Mouse (Mus musculus) telencephalon, adult 2 months (tissue): ENCODE data around the gene Trappc6a.

ENCODE experiments used
- DNase-seq: peaks from one replicate; pipeline ENCODE4 v3.0.0-alpha.2; 2011; ENCODE audit warnings: low read depth, low spot score

Gene Trappc6a

GRCm38 (mm10) chr7:19523757-19524419 is 15.7 kb downstream of the Trappc6a start:
- DNase-seq: peak; percentile 21

DNA sequence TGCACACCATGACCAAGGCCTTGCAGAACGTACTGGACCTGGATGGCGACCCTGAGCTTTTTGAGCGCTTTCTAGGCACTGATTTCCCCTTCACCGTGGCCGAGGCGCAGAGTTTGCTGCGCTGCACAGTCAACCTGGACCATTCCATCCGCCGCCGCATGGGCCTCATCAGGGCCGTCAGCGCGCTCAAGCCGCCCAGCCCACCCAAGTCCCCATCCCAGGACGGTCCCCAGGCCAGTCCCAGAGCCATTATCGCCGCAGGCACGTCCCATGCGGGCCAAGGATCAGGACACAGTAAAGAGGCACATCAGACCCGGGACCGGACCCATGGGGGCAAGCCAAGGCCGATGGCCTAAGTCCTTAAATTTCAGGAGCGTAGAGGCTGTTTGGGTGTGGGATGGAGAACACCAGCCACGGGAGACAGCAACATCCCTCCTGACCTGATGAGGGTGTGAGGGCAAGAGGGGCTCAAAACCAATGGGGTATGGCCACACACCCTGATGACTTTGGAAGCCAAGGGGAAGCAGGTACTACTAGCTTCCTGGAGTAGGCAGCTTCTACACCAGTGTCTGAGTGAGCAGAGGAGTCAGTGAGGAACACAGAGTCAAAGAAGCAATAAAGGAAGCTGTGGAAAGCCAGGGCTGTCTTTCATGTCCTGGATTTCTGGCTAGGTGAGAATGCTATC is 16.4 kb downstream of the Trappc6a start:
- no peak for DNase-seq

- DNase-seq: no peak
These were observed 16.9 kb downstream of the Trappc6a start for GRCm38 (mm10) chr7:19525105-19525481.

- DNase-seq: no peak
These were observed 22.9 kb downstream of the Trappc6a start for GRCm38 (mm10) chr7:19531077-19531476.

- no peak for DNase-seq
These were observed 24.0 kb downstream of the Trappc6a start for GRCm38 (mm10) chr7:19532240-19532639.

DNA sequence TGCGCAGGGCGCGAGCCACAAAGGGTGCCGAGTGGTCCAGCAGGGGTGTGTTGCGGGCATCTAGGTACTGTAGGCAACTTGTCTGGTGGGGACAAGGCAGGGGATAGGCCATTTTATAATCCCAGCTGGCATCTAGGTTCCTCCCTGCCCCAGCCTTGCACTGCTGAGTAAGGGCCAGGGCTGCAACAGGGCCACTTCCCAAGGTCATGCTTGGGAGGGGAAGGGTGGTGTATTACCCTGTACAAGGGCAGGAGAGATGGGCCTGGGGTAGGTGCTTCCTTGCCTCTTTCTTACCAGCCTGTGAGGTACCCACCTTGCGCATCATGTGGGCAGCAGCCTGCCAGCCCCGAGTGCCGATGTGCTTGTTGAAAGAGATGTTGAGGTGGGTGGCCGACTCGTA is 26.5 kb downstream of the Trappc6a start:
- no peak for DNase-seq

DNA sequence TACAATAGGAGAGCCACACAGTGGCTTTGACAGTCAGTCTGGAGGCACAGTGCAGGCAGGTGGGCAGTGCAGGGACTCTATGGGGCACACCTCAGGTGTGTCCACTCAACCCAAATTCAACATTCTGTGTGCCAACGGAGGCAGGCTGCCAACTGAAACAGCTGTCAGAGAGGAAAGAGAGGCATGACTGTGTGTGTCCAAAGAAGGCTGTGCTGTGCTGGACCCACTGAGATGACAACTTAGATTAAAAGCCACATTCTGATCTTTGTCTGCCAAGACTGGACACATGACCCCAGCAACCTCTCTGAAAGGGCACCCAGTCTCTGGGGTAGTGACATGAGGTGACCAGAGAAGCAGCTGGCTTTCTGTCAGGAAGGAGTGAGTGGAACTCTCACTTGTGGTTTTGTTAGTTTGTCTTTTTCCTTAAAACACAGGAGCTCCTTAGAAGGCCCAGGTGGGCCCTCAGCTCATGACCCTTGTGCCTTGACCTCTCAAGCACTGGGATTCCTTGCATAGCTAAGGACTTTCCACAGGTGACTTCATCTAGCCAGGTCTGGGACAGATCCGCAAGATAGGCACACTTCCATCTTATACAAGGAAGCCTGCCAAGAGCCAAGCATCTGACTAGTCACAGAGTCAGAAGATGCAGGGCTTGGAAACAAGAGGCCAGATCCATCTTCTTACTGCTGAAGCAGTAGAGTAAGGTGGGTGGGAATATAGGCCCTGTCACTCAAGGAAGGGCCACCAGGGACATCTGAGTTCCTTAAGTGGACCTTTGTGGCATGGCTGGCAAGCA is 32.8 kb downstream of the Trappc6a start:
- DNase-seq: no peak

DNA sequence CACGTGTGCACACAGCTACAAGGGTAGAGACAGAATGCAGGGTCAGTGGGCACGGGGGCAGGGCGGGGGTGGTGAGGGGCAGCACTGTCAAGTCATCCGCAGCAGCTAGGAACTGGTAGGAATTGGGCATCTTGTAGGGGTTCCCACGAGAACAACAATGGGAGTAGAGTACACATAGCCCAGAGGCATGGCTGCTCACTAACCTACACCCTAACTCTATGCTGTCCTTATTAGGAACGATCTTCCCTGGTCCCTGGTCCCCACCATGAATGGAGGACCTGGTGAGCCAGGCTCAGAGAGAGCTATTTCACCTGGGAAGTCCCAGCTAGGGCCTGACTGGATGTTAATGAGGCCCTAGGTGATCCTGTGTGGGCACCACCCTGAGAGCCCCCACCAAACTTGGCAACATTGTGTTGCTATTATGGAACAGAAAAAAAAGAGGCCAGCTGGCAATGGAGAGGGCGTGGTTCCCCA is 33.5 kb downstream of the Trappc6a start:
- DNase-seq: no peak

GRCm38 (mm10) chr7:19542155-19542691 is 34.0 kb downstream of the Trappc6a start:
- DNase-seq: no peak

GRCm38 (mm10) chr7:19543584-19543983 is 35.4 kb downstream of the Trappc6a start:
- no peak for DNase-seq

DNA sequence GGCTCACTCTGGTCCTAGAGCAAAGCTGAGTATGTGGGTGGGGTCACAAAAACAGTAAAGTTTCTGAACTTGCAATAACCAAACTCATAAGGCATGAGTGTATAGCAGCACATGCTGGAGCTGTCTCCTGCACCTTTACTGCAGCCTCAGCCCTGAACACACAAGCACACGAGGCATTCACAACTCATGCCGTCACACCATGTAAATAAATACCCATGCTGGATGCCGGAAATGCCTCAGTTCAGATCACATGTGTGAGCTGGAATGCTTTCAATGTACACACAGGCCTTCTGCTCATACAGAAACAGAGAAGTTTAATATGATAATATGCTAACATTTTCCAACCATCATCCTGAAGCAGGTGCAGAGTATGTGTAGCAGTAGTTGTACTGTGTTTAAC is 37.8 kb downstream of the Trappc6a start:
- DNase-seq: no peak

GRCm38 (mm10) chr7:19547344-19547969 is 39.3 kb downstream of the Trappc6a start:
- DNase-seq: no peak

DNA sequence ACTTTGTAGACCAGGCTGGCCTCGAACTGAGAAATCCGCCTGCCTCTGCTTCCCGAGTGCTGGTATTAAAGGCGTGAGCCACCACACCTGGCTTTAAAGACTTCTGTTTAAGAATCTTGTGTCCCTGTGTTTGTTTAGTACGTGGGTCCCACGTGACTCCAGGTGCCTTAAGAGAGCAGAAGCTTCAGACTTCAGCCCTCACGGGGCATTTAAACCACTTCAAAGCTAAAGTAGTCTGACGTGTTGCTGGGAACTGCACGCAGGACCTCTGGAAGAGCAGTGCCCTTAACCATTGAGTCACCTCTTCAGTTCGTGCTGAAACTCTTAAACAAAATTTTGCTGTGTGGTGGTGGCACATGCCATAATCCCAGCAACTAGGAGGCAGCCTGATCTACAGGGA is 41.2 kb downstream of the Trappc6a start:
- DNase-seq: no peak

GRCm38 (mm10) chr7:19551634-19552033 is 43.4 kb downstream of the Trappc6a start:
- DNase-seq: no peak

DNA sequence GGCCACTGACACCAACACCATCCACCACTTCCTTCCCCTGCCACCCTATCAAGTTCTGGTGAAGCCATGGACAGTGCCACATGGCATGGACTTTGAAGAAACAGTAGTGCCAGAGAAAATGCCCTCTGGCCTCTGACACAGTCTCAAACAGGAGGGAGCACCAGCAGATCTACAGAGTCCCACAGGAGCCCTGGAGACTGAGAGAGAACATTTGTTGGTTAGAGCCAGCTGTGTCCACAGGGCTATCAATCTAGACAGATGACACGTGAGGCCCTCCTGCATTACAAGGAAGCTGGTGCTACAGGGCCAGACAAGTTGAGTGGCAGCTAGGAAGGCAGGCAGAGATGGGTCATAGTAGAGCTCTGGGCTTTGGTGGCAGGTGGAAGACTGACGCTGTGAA is 44.2 kb downstream of the Trappc6a start:
- no peak for DNase-seq

DNA sequence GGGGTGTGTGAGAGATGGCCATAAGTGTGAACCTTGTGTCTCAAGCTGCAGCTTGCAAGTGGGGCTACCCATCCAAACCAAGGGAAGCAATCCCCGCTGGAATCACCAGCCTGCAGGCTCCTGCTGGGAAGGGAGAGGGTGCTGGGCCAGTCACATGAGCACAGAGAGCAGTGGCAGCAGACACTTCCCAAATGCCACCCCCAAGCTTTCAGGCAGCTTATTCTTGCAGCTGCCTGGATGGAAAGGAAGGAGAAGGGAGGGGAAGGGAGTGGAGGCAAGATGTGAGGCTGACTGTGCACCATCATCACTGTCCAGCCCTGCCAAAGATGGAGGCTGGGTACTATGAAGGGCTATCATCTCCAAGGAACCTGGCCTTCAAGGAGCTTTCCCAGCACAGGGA is 46.0 kb downstream of the Trappc6a start:
- peak; percentile 81 for DNase-seq

DNA sequence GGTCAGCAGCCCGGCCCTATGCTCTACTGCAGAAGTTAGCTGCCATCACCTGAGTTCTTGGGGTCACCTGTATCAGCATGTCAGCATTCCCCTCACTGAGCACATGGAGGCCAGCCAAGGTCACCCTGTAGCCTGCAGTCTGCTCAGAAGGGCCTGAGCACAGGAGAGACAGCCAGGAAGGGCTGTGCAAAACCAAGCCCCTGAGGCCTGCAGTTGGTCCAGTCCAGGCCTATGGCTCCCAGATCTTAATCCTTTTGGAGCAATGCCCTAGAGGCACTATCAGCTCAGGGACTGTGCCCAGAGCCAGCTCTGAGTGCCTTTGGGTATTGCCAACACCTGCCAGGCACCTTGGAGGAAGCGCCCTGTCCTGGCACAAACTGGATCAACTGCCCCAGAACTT is 48.9 kb downstream of the Trappc6a start:
- no peak for DNase-seq

- no peak for DNase-seq
These were observed 50.0 kb downstream of the Trappc6a start for GRCm38 (mm10) chr7:19557982-19558900.

GRCm38 (mm10) chr7:19558965-19559364 is 50.8 kb downstream of the Trappc6a start:
- DNase-seq: no peak

DNA sequence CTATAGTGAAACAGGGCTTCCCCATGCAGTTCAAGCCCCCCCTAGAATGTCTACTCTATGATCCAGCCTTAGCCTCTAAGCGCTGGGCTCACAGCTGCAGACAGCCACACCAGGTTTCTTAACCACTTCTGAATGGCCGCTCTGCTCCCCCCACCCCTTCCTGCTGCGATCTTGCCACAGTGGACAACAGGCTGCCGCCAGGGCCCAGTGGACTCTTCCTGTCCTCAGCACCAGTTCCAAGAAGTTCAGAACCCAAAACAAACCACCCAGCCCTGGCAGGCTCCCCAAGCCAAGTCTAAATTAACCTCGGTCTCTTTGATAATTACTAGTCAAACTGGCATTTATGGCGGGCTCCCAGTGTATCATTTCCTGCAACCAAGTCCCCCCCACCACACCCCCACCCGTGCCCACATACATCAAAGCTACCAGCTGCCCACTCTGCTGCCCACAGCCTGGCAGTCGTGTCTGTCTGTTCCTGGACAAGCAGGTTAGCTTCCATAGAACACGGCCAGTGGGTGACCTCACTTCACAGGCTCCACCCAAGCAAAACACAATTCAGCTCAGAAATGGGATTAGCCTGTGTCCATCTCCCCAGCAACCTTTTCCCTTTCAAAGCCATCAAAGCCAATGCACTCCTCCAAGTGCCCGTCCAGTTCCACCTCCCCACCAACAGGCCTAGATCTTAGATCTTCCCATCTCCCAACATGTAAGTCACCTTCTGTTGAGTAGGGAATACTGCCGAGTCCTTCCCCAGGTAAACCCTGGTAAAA is 52.5 kb downstream of the Trappc6a start:
- DNase-seq: no peak
